Mouse (Mus musculus) intestine, embryonic 15.5 days (tissue): ENCODE results near the gene Gm340. TPM values are rescaled to one million over a fixed set of nuclear protein-coding genes. Genes with fewer than 3 reads are reported as not detected.

Source experiments
- ATAC-seq: fragments of 200-750 bp; cut with Nextera tagmentation; 2 replicates; pipeline ENCODE4 v1.8.0; 2017; ENCODE audit warnings: moderate TSS enrichment, moderate library complexity
- H3K27ac ChIP-seq: fragments of 300-500 bp; sonication (generic); 2 replicates; pipeline ENCODE4 v1.5.1; 2015; ENCODE audit warnings: mild to moderate bottlenecking, inconsistent platforms
- H3K27me3 ChIP-seq: fragments of 300-500 bp; sonication (generic); replicated peaks from 2 replicates; pipeline ENCODE4 v1.6.1; 2015; ENCODE audit warnings: inconsistent platforms
- H3K36me3 ChIP-seq: fragments of 300-500 bp; sonication (generic); 2 replicates; pipeline ENCODE4 v1.6.1; 2015; ENCODE audit warnings: inconsistent platforms
- H3K4me1 ChIP-seq: fragments of 300-500 bp; sonication (generic); replicated peaks from 2 replicates; pipeline ENCODE4 v1.6.1; 2015; ENCODE audit warnings: inconsistent platforms
- H3K4me2 ChIP-seq: fragments of 300-500 bp; sonication (generic); replicated peaks from 2 replicates; pipeline ENCODE4 v1.6.1; 2015; ENCODE audit warnings: mild to moderate bottlenecking, inconsistent platforms
- H3K4me3 ChIP-seq: fragments of 300-500 bp; sonication (generic); replicated peaks from 2 replicates; pipeline ENCODE4 v1.5.1; 2015; ENCODE audit warnings: inconsistent platforms
- H3K9ac ChIP-seq: fragments of 300-500 bp; sonication (generic); 2 replicates; pipeline ENCODE4 v1.6.1; 2015; ENCODE audit warnings: inconsistent platforms
- H3K9me3 ChIP-seq: fragments of 300-500 bp; sonication (generic); 2 replicates; pipeline ENCODE4 v1.6.1; 2016; ENCODE audit warnings: inconsistent platforms
- WGBS: fragments of 180-500 bp; shearing (Covaris S2); methylation state at CpG from one replicate; pipeline ENCODE4 v1.1.7; 2015; 5-methylcytosine and 5-hydroxymethylcytosine counted together
- polyA plus RNA-seq: library from polyadenylated mRNA; unstranded; fragments of >200 nt; fragmentation: Nextera tagmentation; extraction: Ambion mirVana; gene quantifications from 2 replicates; pipeline ENCODE4 v1.2.1, GENCODE M21; 2015

Gene Gm340
- polyA plus RNA-seq, 1 experiment from 2014 or later, result 2.7 TPM

DNA sequence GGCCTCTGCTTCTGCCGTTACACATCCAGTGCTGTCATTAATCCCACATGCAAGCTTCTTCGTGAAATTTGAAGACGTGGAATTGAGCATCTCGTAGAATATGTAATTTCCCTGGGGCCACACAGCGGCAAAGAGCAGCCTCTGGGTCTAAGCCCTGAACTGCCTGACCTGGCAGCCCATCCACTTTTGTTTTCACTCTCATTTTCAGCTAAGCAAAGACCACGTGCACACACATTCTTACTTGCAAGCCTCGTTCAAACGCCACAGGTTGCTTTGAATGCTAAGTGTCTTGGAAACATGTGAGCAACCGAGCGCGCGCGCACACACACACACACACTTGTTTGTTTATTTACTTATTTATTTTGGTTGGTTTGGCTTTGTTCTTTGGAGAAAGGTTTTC lies 34.9 kb downstream of the Gm340 start:
- no peak overlapping the region for H3K9ac ChIP-seq
- WGBS, result 85% methylated on average over 13 of the region's 13 CpGs
- no peak for ATAC-seq
- no peak overlapping the region for H3K27ac ChIP-seq
- H3K36me3 ChIP-seq, result no peaks in the 10 kb centered on the region
- no peaks in the 10 kb centered on the region for H3K9me3 ChIP-seq
- H3K4me2 ChIP-seq, result no peak overlapping the region
- H3K4me3 ChIP-seq, result no peak overlapping the region
- H3K4me1 ChIP-seq, result 0 out of 2 replicates have a peak, but pooled peaks cover 5% of the 10 kb centered on the region
- H3K27me3 ChIP-seq, result peaks cover 6% of the 10 kb centered on the region; the same call in 1 of the 2 replicates

DNA sequence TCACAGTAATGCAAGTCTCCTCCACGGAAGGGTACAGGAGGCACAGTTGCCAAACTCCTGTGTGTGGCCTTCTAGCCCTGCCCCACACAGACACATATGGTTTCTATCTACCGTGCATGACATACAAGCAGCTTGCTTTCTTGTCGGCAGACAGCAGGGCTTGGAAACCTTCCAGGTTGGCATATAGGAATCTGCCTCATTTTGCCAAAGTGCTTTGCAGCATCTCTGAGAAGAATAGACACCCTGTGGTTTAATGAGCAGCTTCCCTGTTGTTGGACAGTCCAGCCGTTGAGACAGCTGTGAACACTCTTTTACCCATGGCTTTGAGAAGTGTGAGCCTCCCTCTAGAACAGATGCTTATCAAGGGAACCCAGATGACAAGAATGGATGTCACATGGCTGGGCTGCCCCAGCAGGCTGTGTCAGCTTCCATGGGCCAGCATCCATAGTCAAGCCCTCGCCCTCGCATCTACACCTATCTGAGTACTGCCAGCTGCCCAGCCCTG lies 36.0 kb downstream of the Gm340 start:
- no peak overlapping the region for H3K4me3 ChIP-seq
- H3K4me2 ChIP-seq, result no peak overlapping the region
- 0 out of 2 replicates have a peak, but pooled peaks cover 5% of the 10 kb centered on the region for H3K4me1 ChIP-seq
- ATAC-seq, result no peak
- H3K36me3 ChIP-seq, result no peaks in the 10 kb centered on the region
- H3K27me3 ChIP-seq, result peaks cover 6% of the 10 kb centered on the region; the same call in 1 of the 2 replicates
- WGBS, result 57% methylated on average over 6 of the region's 6 CpGs
- H3K9me3 ChIP-seq, result no peaks in the 10 kb centered on the region
- no peak overlapping the region for H3K27ac ChIP-seq
- no peak overlapping the region for H3K9ac ChIP-seq

DNA sequence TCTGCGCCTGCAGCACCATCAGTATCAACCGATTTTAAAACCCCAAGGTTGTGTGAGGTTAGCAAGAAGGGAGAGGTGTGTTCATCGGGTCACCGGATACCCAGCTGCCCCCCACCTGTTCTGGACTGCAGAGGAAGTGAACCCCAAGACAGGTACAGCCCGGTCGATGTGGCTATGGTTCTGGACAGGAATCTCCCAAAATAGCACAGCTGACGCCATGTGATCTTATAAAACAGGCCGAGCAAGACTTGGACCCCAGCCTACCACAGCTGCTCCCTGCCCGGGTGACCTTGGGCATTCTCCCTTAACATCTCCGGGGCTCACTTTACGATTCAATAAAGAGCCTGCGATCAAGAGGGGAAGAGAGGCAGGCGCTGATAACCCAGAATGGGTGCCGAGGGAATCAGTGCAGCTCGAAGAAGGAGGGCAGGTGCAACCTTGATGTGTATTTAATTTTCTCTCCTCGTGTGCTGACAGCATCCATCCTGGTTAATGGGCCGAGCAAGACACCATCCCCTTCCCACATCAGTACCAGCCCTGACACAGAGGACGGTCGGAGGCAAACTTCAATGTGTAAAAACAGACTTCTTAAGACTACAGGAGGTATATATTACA lies 36.7 kb downstream of the Gm340 start:
- H3K9me3 ChIP-seq, result no peaks in the 10 kb centered on the region
- no peak for ATAC-seq
- no peak overlapping the region for H3K27ac ChIP-seq
- 0 out of 2 replicates have a peak, but pooled peaks cover 3% of the 10 kb centered on the region for H3K4me1 ChIP-seq
- WGBS, result 65% methylated on average over 19 of the region's 19 CpGs
- no peak overlapping the region for H3K4me3 ChIP-seq
- no peaks in the 10 kb centered on the region for H3K36me3 ChIP-seq
- peaks cover 6% of the 10 kb centered on the region; the same call in 1 of the 2 replicates for H3K27me3 ChIP-seq
- no peak overlapping the region for H3K4me2 ChIP-seq
- no peak overlapping the region for H3K9ac ChIP-seq

DNA sequence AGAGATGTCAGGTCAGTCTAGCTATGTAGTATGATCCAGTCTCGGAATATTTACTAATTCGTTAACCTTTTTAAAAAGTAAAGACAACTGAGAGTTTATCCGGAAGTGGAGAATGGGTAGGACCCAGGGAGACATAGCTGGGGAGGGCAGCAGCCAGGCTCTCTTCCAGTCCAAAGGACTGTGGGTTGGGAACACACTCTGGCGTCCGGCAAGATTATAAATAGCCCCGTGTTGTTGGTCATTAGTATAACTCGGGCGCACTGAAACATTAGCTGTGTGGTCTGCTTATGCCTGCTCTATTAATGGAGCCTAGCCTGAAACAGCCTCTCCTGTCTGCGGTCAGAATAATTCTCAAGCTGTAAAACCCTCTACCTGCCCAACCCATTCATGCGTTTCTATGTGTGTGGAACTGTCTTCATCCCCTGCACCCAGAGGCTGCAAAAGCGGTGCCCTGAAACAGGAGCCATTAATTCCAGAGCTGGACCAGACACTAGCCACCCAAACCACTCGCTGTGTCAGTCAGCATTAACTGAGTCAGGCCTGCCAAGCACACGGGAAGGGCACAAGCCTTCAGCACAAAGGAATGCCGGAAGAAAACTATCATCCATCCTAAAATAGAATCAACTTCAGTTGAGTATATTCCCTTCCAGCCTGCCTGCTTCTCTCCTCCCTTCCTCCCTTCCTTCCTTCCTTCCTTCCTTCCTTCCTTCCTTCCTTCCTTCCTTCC lies 38.4 kb downstream of the Gm340 start:
- Histone ChIP-seq H3K9ac (no peak overlapping the region), H3K27ac (no peak overlapping the region), H3K27me3 (0 out of 2 replicates have a peak, but pooled peaks cover 2% of the 10 kb centered on the region), H3K4me3 (no peak overlapping the region), H3K4me1 (0 out of 2 replicates have a peak, but pooled peaks cover 3% of the 10 kb centered on the region), H3K36me3 (no peaks in the 10 kb centered on the region), H3K4me2 (no peak overlapping the region), H3K9me3 (no peaks in the 10 kb centered on the region)
- 74% methylated on average over 14 of the region's 14 CpGs for WGBS
- ATAC-seq, result no peak

DNA sequence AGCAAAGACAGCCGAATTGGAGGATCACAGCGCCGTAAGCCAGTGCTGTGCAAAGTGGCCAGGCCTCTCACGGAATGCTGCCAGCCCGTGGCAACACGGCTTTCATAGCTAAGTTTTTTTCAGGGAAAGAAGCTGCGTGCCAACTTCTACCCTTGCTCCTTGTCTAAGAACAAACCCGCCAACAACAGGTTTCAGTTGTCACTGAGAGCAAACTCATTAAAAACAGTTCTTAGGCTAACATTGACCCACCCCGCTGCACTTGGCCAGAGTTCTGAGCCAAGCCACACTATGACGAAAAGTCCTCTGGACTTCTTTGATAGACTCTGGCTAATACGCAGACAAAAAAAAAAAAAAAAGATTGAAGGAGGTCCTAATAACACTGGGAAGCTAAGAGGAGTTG lies 46.8 kb downstream of the Gm340 start:
- H3K36me3 ChIP-seq, result no peaks in the 10 kb centered on the region
- no peak overlapping the region for H3K4me2 ChIP-seq
- no peak overlapping the region for H3K4me3 ChIP-seq
- ATAC-seq, result no peak
- 89% methylated on average over 11 of the region's 11 CpGs for WGBS
- no peak overlapping the region for H3K9ac ChIP-seq
- no peaks in the 10 kb centered on the region for H3K9me3 ChIP-seq
- no peaks in the 10 kb centered on the region for H3K4me1 ChIP-seq
- no peak overlapping the region for H3K27ac ChIP-seq
- no peaks in the 10 kb centered on the region for H3K27me3 ChIP-seq

DNA sequence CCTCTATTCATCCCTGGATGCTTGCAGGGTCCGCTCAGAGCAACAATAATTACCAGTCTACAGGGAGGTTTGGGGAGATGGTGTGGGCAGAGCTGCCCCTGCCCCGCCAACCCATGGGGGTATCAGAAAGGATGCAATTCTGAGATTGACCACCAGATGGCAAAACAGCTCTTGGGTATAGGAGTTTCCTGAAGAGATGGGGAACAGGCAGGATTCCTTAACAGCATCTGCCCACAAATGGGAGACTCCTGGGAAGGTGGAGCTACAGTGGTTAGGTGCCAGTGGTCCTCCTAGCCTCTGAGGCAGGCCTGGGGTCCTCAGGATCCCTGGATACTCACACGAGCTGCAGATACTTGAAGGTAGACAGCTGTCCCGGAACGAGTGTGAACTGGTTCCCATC lies 47.4 kb downstream of the Gm340 start:
- no peak overlapping the region for H3K4me3 ChIP-seq
- no peak overlapping the region for H3K9ac ChIP-seq
- WGBS, result 36% methylated on average over 5 of the region's 5 CpGs
- no peaks in the 10 kb centered on the region for H3K9me3 ChIP-seq
- H3K4me2 ChIP-seq, result no peak overlapping the region
- H3K27me3 ChIP-seq, result no peaks in the 10 kb centered on the region
- H3K36me3 ChIP-seq, result no peaks in the 10 kb centered on the region
- no peak; the same call in 1 of the 2 replicates for ATAC-seq
- no peak overlapping the region for H3K27ac ChIP-seq
- H3K4me1 ChIP-seq, result no peaks in the 10 kb centered on the region

DNA sequence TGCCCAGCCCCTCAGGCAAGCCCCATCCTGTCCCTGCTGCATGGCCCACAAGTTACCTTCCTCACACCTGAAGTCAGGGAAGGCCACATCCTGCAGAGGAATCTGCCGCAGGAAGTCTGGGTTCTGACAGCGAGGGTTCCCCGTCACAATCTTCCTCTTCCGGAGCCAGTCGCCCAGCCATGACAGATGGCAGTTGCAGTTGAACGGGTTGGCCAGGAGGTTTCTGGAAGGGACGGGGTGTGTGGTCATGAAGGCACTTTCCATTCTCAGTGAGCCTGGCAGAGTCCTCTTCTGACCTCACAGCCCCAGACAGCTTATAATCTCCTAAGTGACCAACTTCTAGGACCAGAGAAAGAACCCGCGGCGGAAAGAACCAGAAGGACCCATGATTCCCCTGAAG lies 51.9 kb downstream of the Gm340 start:
- H3K4me3 ChIP-seq, result no peak overlapping the region
- no peak for ATAC-seq

DNA sequence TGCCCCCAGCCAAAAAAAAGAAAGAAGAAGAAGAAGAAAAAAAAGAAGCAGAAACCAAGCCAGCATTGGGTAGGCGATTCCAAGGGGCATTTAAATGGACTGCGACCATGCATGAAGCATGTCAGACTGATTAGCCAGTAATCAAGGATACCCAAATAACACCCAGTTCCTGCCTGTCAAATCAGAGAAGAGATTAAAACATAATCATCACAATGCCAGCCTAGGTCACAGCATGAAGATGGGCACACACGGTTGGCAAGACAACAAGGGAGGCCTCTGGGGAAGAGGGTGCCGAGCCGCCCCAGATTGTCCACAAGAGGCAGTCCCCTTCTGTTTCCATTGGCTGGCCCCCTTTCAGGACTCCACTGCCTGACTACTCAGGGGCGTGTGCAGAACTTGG lies 52.8 kb downstream of the Gm340 start:
- H3K4me2 ChIP-seq, result no peak overlapping the region
- no peak overlapping the region for H3K4me3 ChIP-seq
- no peaks in the 10 kb centered on the region for H3K9me3 ChIP-seq
- no peak overlapping the region for H3K9ac ChIP-seq
- 75% methylated on average over 6 of the region's 6 CpGs for WGBS
- ATAC-seq, result no peak
- H3K4me1 ChIP-seq, result no peaks in the 10 kb centered on the region
- H3K27me3 ChIP-seq, result no peaks in the 10 kb centered on the region
- no peak overlapping the region for H3K27ac ChIP-seq
- H3K36me3 ChIP-seq, result no peaks in the 10 kb centered on the region

More for the DNA sequence above, 51.9 kb downstream of the Gm340 start:
- no peak overlapping the region for H3K27ac ChIP-seq
- 78% methylated on average over 10 of the region's 10 CpGs for WGBS
- no peaks in the 10 kb centered on the region for H3K9me3 ChIP-seq
- no peak overlapping the region for H3K4me2 ChIP-seq
- H3K27me3 ChIP-seq, result no peaks in the 10 kb centered on the region
- no peaks in the 10 kb centered on the region for H3K4me1 ChIP-seq
- no peak overlapping the region for H3K9ac ChIP-seq
- H3K36me3 ChIP-seq, result no peaks in the 10 kb centered on the region

Other genes starting within 250 kb of the Gm340 start
- gene Pik3ap1, start 197.3 kb upstream of the Gm340 start, polyA plus RNA-seq, result 6.4 and 9.1 TPM in 2 replicates
- 27.3 and 30.3 TPM in 2 replicates for gene Lcor, start 99.7 kb upstream of the Gm340 start, polyA plus RNA-seq
- gene Slit1, start 161.3 kb downstream of the Gm340 start, polyA plus RNA-seq, result 0.63 and 0.68 TPM in 2 replicates
- gene Arhgap19, start 219.7 kb downstream of the Gm340 start, polyA plus RNA-seq, result 18.4 and 19.4 TPM in 2 replicates
- 12.8 and 13.5 TPM in 2 replicates for gene Frat1, start 247.6 kb downstream of the Gm340 start, polyA plus RNA-seq